Mouse (Mus musculus) embryonic fibroblast, embryonic 13.5 days (primary cell): ENCODE measurements around the gene Kcnh7.

Experiments used
- CTCF ChIP-seq: IDR thresholded peaks from 2 replicates; pipeline ENCODE4 v1.5.1; 2011; ENCODE audit warnings: mild to moderate bottlenecking, control low read depth, low read length, moderate library complexity, borderline replicate concordance; ENCODE audit not compliant: insufficient read depth
- POLR2A ChIP-seq: IDR thresholded peaks from 2 replicates; pipeline ENCODE4 v1.6.1; 2011; ENCODE audit warnings: low read depth, mild to moderate bottlenecking, control low read depth, low read length, moderate library complexity

- TF ChIP-seq POLR2A (no peak), CTCF (no peak)
These were observed 468.8 kb downstream of the Kcnh7 start for GRCm38 (mm10) chr2:62715260-62715659.
